Mouse (Mus musculus): Measurements from ENCODE around the gene Arid1b.
"Not testable (repeated sequence)": the region's sequence is repeated elsewhere in the genome, so short reads cannot be mapped to it uniquely, and the experiment has no call there.

Arid1b gene

GRCm38 (mm10) chr17:5059092-5059601, 65.0 kb downstream of the Arid1b start:
- no peak for DNase-seq

GRCm38 (mm10) chr17:5060515-5061084, 66.5 kb downstream of the Arid1b start:
- DNase-seq: no peak

- DNase-seq: no peak
Observed at GRCm38 (mm10) chr17:5061183-5061582, 67.1 kb downstream of the Arid1b start.

- no peak for DNase-seq
Observed at GRCm38 (mm10) chr17:5061593-5061992, 67.5 kb downstream of the Arid1b start.

GRCm38 (mm10) chr17:5063471-5064176, 69.5 kb downstream of the Arid1b start:
- no peak for DNase-seq

GRCm38 (mm10) chr17:5064777-5065176, 70.6 kb downstream of the Arid1b start:
- DNase-seq: no peak

- DNase-seq: no peak
Observed at GRCm38 (mm10) chr17:5065270-5065669, 71.1 kb downstream of the Arid1b start.

- DNase-seq: no peak
Observed at GRCm38 (mm10) chr17:5066835-5067234, 72.7 kb downstream of the Arid1b start.

- DNase-seq: no peak
Observed at GRCm38 (mm10) chr17:5067264-5067663, 73.1 kb downstream of the Arid1b start.

- DNase-seq: no peak
Observed at GRCm38 (mm10) chr17:5070399-5070798, 76.3 kb downstream of the Arid1b start.

GRCm38 (mm10) chr17:5072539-5072938, 78.4 kb downstream of the Arid1b start:
- DNase-seq: no peak

GRCm38 (mm10) chr17:5074752-5075506, 80.8 kb downstream of the Arid1b start:
- DNase-seq: no peak

- no peak for DNase-seq
Observed at GRCm38 (mm10) chr17:5077996-5078395, 83.9 kb downstream of the Arid1b start.

- no peak for DNase-seq
Observed at GRCm38 (mm10) chr17:5078576-5078975, 84.4 kb downstream of the Arid1b start.

- no peak for DNase-seq
Observed at GRCm38 (mm10) chr17:5080884-5081419, 86.8 kb downstream of the Arid1b start.

GRCm38 (mm10) chr17:5082274-5082673, 88.1 kb downstream of the Arid1b start:
- DNase-seq: no peak

GRCm38 (mm10) chr17:5083497-5083896, 89.4 kb downstream of the Arid1b start:
- DNase-seq: no peak

GRCm38 (mm10) chr17:5084139-5084538, 90.0 kb downstream of the Arid1b start:
- peak; percentile 35 to 38 for DNase-seq

- DNase-seq: no peak
Observed at GRCm38 (mm10) chr17:5085004-5085403, 90.9 kb downstream of the Arid1b start.

- no peak for DNase-seq
Observed at GRCm38 (mm10) chr17:5085942-5086341, 91.8 kb downstream of the Arid1b start.

- not testable (repeated sequence) for DNase-seq
Observed at GRCm38 (mm10) chr17:5088241-5088640, 94.1 kb downstream of the Arid1b start.

GRCm38 (mm10) chr17:5088822-5089221, 94.7 kb downstream of the Arid1b start:
- no peak for DNase-seq

- DNase-seq: no peak
Observed at GRCm38 (mm10) chr17:5089541-5089940, 95.4 kb downstream of the Arid1b start.

Data from spleen, adult 18-20 months (tissue).